Mouse (Mus musculus): ENCODE measurements around the gene Syne4. TPM values are rescaled to one million over a fixed set of nuclear protein-coding genes. Genes with fewer than 3 reads are reported as not detected.

The Syne4 gene
- polyA plus RNA-seq (2014; fragmentation: Nextera tagmentation; extraction: Ambion mirVana) = 12.7 and 16.9 TPM in 2 replicates

DNA sequence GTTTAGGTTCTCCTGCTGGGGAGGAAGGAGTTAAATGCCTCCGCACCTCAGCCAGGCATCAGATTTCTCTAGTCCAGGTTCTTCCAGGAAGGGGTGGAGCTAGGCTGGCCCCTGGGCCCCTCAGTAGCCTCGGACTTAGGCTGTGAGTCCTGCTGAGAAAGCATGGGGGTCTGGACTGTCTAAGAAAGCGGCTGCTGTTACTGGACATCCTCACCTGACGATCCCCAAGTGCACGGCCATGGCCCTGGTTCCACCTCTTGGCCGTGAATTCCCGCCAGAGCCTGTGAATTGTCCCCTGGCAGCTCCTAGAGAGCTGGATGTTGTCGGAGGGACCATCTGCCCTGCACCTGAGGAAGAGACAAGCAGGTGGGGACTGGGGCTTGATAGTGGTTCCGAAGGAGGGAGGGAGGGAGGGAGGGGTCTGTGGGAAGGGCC, at the start of gene Syne4:
Gene Syne4, plus strand, starts transcription at position 87 of the 435 bp plus-strand sequence.
- Histone ChIP-seq H3K4me1 (ENCODE audit: control insufficient read depth, insufficient read depth, low read length) (peaks cover 4% of the 10 kb centered on the region; the same call in 1 of the 2 replicates), H3K27me3 (ENCODE audit: control insufficient read depth, insufficient read depth, low read length) (no peaks in the 10 kb centered on the region), H3K4me3 (ENCODE audit: low read depth, low read length) (no peak within 1 kb of the TSS), H3K4me2 (ENCODE audit: low read depth, low read length) (no peak within 1 kb of the TSS), H3K36me3 (ENCODE audit: control insufficient read depth, insufficient read depth, low read length) (peaks cover 4% of the 10 kb centered on the region; the same call in 1 of the 2 replicates), H3K9ac (replicated peaks; ENCODE audit: low read depth, low read length) (no peak within 1 kb of the TSS), H3K27ac (ENCODE audit: low read depth, low read length) (no peak within 1 kb of the TSS), H3K9me3 (ENCODE audit: control insufficient read depth, low read length) (no peaks in the 10 kb centered on the region)
- 3% methylated on average over 9 of the region's 9 CpGs for WGBS
- ATAC-seq (ENCODE audit: low read depth) = no peak

DNA sequence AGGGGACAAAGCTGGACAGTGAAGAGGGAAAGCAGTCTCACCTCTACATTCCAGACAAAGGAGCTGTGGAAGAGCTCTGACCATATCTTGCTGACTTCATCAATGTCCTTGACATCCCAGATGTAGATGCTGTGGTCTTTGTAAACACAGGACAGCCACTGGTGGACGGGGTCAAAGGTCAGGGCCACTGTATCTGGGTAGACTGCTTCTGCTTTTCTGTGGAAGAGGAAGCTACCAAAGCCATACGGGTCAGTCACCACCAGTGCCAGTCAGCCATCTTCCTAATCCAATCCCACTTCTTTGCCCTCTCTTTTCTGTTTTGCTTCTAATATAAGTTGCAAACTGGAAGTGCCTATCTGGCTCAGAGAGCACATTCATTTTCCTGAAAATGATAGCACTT, 49.6 kb upstream of the Syne4 start:
- no peaks in the 10 kb centered on the region for H3K4me1 ChIP-seq (ENCODE audit: control insufficient read depth, insufficient read depth, low read length)
- no peak overlapping the region for H3K4me3 ChIP-seq (ENCODE audit: low read depth, low read length)
- H3K9me3 ChIP-seq (ENCODE audit: control insufficient read depth, low read length) = no peaks in the 10 kb centered on the region
- no peak overlapping the region for H3K9ac ChIP-seq (replicated peaks; ENCODE audit: low read depth, low read length)
- ATAC-seq (ENCODE audit: low read depth) = no peak
- no peak overlapping the region for H3K4me2 ChIP-seq (ENCODE audit: low read depth, low read length)
- H3K27ac ChIP-seq (ENCODE audit: low read depth, low read length) = no peak overlapping the region
- no peaks in the 10 kb centered on the region for H3K36me3 ChIP-seq (ENCODE audit: control insufficient read depth, insufficient read depth, low read length)
- H3K27me3 ChIP-seq (ENCODE audit: control insufficient read depth, insufficient read depth, low read length) = no peaks in the 10 kb centered on the region
- 95% methylated on average over 2 of the region's 2 CpGs for WGBS

DNA sequence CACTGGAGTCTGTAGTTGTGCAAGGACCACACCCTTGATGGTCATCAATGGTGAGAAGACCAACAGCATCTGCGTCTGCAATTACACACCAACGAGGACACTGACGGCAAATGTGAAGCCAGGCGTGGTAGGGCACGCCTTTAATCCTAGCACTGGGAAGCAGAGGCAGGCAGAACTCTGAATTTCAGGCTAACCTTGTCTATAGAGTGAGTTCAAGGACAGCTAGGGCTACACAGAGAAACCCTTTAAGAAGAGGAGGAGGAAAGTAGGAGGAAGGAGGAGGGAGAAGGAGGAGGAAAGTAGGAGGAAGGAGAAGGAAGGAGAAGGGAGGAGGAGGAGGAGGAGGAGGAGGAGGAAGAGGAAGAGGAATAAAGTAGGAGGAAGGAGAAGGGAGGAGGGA, 49.1 kb upstream of the Syne4 start:
- H3K27me3 ChIP-seq (ENCODE audit: control insufficient read depth, insufficient read depth, low read length) = no peaks in the 10 kb centered on the region
- no peaks in the 10 kb centered on the region for H3K4me1 ChIP-seq (ENCODE audit: control insufficient read depth, insufficient read depth, low read length)
- no peak overlapping the region for H3K4me3 ChIP-seq (ENCODE audit: low read depth, low read length)
- ATAC-seq (ENCODE audit: low read depth) = no peak
- H3K9ac ChIP-seq (replicated peaks; ENCODE audit: low read depth, low read length) = no peak overlapping the region
- H3K4me2 ChIP-seq (ENCODE audit: low read depth, low read length) = no peak overlapping the region
- WGBS = 94% methylated on average over 5 of the region's 5 CpGs
- no peaks in the 10 kb centered on the region for H3K36me3 ChIP-seq (ENCODE audit: control insufficient read depth, insufficient read depth, low read length)
- no peak overlapping the region for H3K27ac ChIP-seq (ENCODE audit: low read depth, low read length)
- H3K9me3 ChIP-seq (ENCODE audit: control insufficient read depth, low read length) = no peaks in the 10 kb centered on the region

DNA sequence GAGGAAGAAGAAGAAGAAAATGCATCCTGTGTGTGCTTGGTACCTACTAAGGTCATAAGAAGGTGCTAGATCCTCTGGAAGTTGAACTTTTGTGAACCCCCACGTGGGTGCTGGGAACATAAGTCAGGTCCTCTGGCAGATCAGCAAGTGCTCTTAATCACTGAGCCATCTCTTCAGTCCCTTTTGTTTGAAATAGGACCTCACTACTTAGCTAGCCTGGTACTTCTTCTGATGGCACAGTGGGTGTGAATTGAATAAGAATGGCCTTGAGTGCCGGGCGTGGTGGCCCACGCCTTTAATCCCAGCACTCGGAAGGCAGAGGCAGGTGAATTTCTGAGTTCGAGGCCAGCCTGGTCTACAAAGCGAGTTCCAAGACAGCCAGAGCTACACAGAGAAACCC, 48.7 kb upstream of the Syne4 start:
- H3K27me3 ChIP-seq (ENCODE audit: control insufficient read depth, insufficient read depth, low read length) = no peaks in the 10 kb centered on the region
- no peak overlapping the region for H3K4me2 ChIP-seq (ENCODE audit: low read depth, low read length)
- H3K36me3 ChIP-seq (ENCODE audit: control insufficient read depth, insufficient read depth, low read length) = no peaks in the 10 kb centered on the region
- H3K9me3 ChIP-seq (ENCODE audit: control insufficient read depth, low read length) = no peaks in the 10 kb centered on the region
- H3K4me3 ChIP-seq (ENCODE audit: low read depth, low read length) = no peak overlapping the region
- WGBS = 94% methylated on average over 7 of the region's 7 CpGs
- no peaks in the 10 kb centered on the region for H3K4me1 ChIP-seq (ENCODE audit: control insufficient read depth, insufficient read depth, low read length)
- no peak overlapping the region for H3K9ac ChIP-seq (replicated peaks; ENCODE audit: low read depth, low read length)
- ATAC-seq (ENCODE audit: low read depth) = no peak
- no peak overlapping the region for H3K27ac ChIP-seq (ENCODE audit: low read depth, low read length)

DNA sequence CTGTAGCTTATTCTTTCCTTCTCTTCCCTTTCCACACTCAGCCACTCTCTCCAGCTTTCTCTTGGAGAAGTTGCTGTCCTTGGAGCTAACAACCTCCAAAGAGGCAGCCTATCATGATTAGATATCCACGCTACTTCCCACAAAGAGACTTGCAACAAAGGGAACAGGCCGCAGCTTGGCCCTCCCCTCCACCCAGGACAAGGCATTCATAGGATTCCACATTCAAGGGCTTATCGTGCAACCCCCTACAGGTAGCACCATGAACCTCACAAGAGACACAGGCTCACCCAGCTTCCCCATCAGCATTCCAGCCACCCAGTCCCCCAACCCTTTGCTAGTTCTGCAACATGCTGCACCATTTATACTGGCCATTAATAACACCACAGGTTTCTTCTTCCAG, 47.8 kb upstream of the Syne4 start:
- no peak for ATAC-seq (ENCODE audit: low read depth)
- H3K27ac ChIP-seq (ENCODE audit: low read depth, low read length) = no peak overlapping the region
- no peak overlapping the region for H3K4me3 ChIP-seq (ENCODE audit: low read depth, low read length)
- H3K9ac ChIP-seq (replicated peaks; ENCODE audit: low read depth, low read length) = 0 out of 2 replicates have a peak overlapping the region, but pooled peaks have one; percentile 7
- 91% methylated on average over 3 of the region's 3 CpGs for WGBS
- no peaks in the 10 kb centered on the region for H3K4me1 ChIP-seq (ENCODE audit: control insufficient read depth, insufficient read depth, low read length)
- no peaks in the 10 kb centered on the region for H3K9me3 ChIP-seq (ENCODE audit: control insufficient read depth, low read length)
- H3K36me3 ChIP-seq (ENCODE audit: control insufficient read depth, insufficient read depth, low read length) = no peaks in the 10 kb centered on the region
- no peaks in the 10 kb centered on the region for H3K27me3 ChIP-seq (ENCODE audit: control insufficient read depth, insufficient read depth, low read length)
- no peak overlapping the region for H3K4me2 ChIP-seq (ENCODE audit: low read depth, low read length)

DNA sequence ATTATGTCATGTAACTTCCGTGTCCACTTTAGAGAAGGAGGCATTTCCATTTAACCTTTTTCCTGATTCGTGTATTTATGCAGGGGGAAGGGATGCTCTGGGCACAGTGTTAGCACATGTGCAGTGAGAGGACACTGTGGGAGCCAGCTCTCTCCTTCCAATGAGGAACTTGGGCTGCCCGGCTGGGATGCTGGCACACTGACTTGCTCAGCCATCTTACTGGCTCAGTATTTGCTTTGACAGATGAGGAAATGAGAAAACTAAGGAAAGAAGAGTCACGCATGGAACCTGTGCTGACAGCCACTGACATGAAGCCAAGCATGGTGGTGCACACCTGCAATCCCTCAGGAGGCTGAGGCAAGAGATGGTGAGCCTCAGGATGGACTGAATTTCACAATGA, 45.0 kb upstream of the Syne4 start:
- Histone ChIP-seq H3K27me3 (ENCODE audit: control insufficient read depth, insufficient read depth, low read length) (no peaks in the 10 kb centered on the region), H3K4me3 (ENCODE audit: low read depth, low read length) (no peak overlapping the region), H3K36me3 (ENCODE audit: control insufficient read depth, insufficient read depth, low read length) (no peaks in the 10 kb centered on the region), H3K9ac (replicated peaks; ENCODE audit: low read depth, low read length) (no peak overlapping the region), H3K4me1 (ENCODE audit: control insufficient read depth, insufficient read depth, low read length) (no peaks in the 10 kb centered on the region), H3K9me3 (ENCODE audit: control insufficient read depth, low read length) (no peaks in the 10 kb centered on the region), H3K4me2 (ENCODE audit: low read depth, low read length) (no peak overlapping the region), H3K27ac (ENCODE audit: low read depth, low read length) (no peak overlapping the region)
- WGBS = 92% methylated on average over 4 of the region's 4 CpGs
- no peak for ATAC-seq (ENCODE audit: low read depth)

DNA sequence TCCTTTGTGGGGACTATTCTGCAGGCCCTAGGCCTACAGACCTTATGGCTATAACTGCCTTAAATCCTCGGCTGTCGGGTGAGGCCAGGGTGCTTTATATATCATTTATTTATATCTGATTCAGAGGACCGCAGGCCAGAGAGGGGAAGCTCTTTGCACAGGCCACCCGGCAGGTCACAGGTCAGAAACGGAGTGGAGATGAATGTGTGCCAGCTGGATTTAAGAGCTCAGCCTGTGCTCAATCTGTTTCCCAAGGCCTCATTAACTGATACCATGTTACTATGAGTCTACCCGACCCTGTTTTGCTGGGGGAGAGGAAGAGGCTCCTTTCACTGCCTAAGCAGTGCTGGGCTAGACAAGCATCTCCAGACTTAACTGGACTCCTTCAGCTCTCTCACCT, 40.2 kb upstream of the Syne4 start:
- H3K4me3 ChIP-seq (ENCODE audit: low read depth, low read length) = no peak overlapping the region
- H3K9ac ChIP-seq (replicated peaks; ENCODE audit: low read depth, low read length) = no peak overlapping the region
- no peak overlapping the region for H3K27ac ChIP-seq (ENCODE audit: low read depth, low read length)
- H3K9me3 ChIP-seq (ENCODE audit: control insufficient read depth, low read length) = no peaks in the 10 kb centered on the region
- H3K27me3 ChIP-seq (ENCODE audit: control insufficient read depth, insufficient read depth, low read length) = no peaks in the 10 kb centered on the region
- no peaks in the 10 kb centered on the region for H3K4me1 ChIP-seq (ENCODE audit: control insufficient read depth, insufficient read depth, low read length)
- H3K4me2 ChIP-seq (ENCODE audit: low read depth, low read length) = no peak overlapping the region
- no peak for ATAC-seq (ENCODE audit: low read depth)
- no peaks in the 10 kb centered on the region for H3K36me3 ChIP-seq (ENCODE audit: control insufficient read depth, insufficient read depth, low read length)
- WGBS = 78% methylated on average over 6 of the region's 6 CpGs

DNA sequence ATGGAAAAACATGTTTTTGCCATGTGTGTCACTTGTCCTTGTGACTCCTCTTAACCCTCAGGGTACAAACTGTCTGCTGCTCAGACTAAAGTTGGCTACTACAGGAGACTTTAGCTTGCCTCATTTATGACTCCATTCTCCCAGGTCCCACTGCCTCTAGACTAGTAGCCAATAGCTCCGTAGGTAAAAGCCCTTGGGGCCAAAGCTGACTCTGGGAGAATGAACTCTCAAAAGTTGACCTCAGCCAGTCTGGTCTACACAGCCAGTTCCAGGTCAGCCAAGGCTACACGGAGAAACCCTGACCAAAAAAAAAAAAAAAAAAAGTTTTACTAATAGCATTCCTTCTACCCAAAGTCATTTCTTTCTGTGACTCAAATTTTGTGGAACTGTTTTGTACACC, 35.7 kb upstream of the Syne4 start:
- Histone ChIP-seq H3K9ac (replicated peaks; ENCODE audit: low read depth, low read length) (no peak overlapping the region), H3K27me3 (ENCODE audit: control insufficient read depth, insufficient read depth, low read length) (no peaks in the 10 kb centered on the region), H3K4me3 (ENCODE audit: low read depth, low read length) (no peak overlapping the region), H3K27ac (ENCODE audit: low read depth, low read length) (no peak overlapping the region), H3K9me3 (ENCODE audit: control insufficient read depth, low read length) (no peaks in the 10 kb centered on the region), H3K4me2 (ENCODE audit: low read depth, low read length) (no peak overlapping the region), H3K4me1 (ENCODE audit: control insufficient read depth, insufficient read depth, low read length) (0 out of 2 replicates have a peak, but pooled peaks cover 3% of the 10 kb centered on the region), H3K36me3 (ENCODE audit: control insufficient read depth, insufficient read depth, low read length) (no peaks in the 10 kb centered on the region)
- 65% methylated on average over 2 of the region's 2 CpGs for WGBS
- ATAC-seq (ENCODE audit: low read depth) = no peak

DNA sequence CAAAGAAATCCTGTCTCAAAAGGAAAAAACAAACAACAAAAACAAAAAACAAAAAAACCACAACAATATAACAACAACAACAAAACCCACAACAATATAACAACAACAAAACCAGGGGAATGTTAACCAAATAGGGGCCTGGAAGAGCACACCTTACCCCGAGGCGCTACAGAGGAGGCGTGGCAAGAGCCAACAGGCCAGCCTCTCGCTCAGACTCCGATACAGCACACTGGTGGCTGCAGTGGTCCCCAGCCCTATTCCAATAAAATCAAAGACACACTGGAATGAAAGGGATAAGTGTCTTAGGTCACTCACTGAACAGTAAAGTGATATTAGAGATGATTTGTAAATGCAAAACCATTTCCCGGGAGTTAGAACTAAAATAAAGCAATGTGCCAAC, 35.1 kb upstream of the Syne4 start:
- no peak for ATAC-seq (ENCODE audit: low read depth)

More for the DNA sequence above, 35.1 kb upstream of the Syne4 start:
- no peaks in the 10 kb centered on the region for H3K27me3 ChIP-seq (ENCODE audit: control insufficient read depth, insufficient read depth, low read length)
- H3K9me3 ChIP-seq (ENCODE audit: control insufficient read depth, low read length) = no peaks in the 10 kb centered on the region
- 0 out of 2 replicates have a peak, but pooled peaks cover 3% of the 10 kb centered on the region for H3K4me1 ChIP-seq (ENCODE audit: control insufficient read depth, insufficient read depth, low read length)
- H3K27ac ChIP-seq (ENCODE audit: low read depth, low read length) = no peak overlapping the region
- peak overlapping the region; percentile 64 for H3K4me3 ChIP-seq (ENCODE audit: low read depth, low read length)
- H3K36me3 ChIP-seq (ENCODE audit: control insufficient read depth, insufficient read depth, low read length) = no peaks in the 10 kb centered on the region
- H3K4me2 ChIP-seq (ENCODE audit: low read depth, low read length) = peak overlapping the region; percentile 72
- 0 out of 2 replicates have a peak overlapping the region, but pooled peaks have one; percentile 37 for H3K9ac ChIP-seq (replicated peaks; ENCODE audit: low read depth, low read length)
- 0% methylated on average over 6 of the region's 6 CpGs for WGBS
